Mouse (Mus musculus): ENCODE data around the gene Treml4. TPM values are rescaled to one million over a fixed set of nuclear protein-coding genes. Genes with fewer than 3 reads are reported as not detected.

Gene Treml4
- polyA plus RNA-seq, 1 experiment, result 0.89 TPM

Other genes with a start within 250 kb of the Treml4 start
- not detected in 2 replicates for gene 1700122O11Rik, start 226.0 kb upstream of the Treml4 start, polyA plus RNA-seq (2012; rRNA removed)
- 0.09 and 0.12 TPM in 2 replicates for gene 1700067P10Rik, start 175.0 kb upstream of the Treml4 start, polyA plus RNA-seq (2012; rRNA removed)
- gene 9830107B12Rik, start 118.0 kb upstream of the Treml4 start, polyA plus RNA-seq (2012; rRNA removed), result 0.04 and 0.06 TPM in 2 replicates
- 0.41 and 0.69 TPM in 2 replicates for gene A530064D06Rik, start 97.0 kb upstream of the Treml4 start, polyA plus RNA-seq (2012; rRNA removed)
- gene Trem1, start 31.5 kb upstream of the Treml4 start, polyA plus RNA-seq (2012; rRNA removed), result 0.01 TPM in 1 of 2 replicates, not detected in the other
- not detected in 2 replicates for gene Trem3, start 16.5 kb upstream of the Treml4 start, polyA plus RNA-seq (2012; rRNA removed)
- gene Treml2, start 35.2 kb downstream of the Treml4 start, polyA plus RNA-seq (2012; rRNA removed), result 0.19 and 0.32 TPM in 2 replicates
- gene B430306N03Rik, start 51.8 kb downstream of the Treml4 start, polyA plus RNA-seq (2012; rRNA removed), result 0.46 and 0.66 TPM in 2 replicates
- gene Trem2, start 82.1 kb downstream of the Treml4 start, polyA plus RNA-seq (2012; rRNA removed), result 7.6 and 8.8 TPM in 2 replicates
- 0.07 and 0.11 TPM in 2 replicates for gene Treml1, start 95.6 kb downstream of the Treml4 start, polyA plus RNA-seq (2012; rRNA removed)
- gene Nfya, start 145.6 kb downstream of the Treml4 start, polyA plus RNA-seq (2012; rRNA removed), result 31.7 and 39.2 TPM in 2 replicates
- gene Oard1, start 145.7 kb downstream of the Treml4 start, polyA plus RNA-seq (2012; rRNA removed), result 38.1 and 42.4 TPM in 2 replicates
- gene Apobec2, start 168.6 kb downstream of the Treml4 start, polyA plus RNA-seq (2012; rRNA removed), result 6.8 and 7.9 TPM in 2 replicates
- gene Tspo2, start 187.2 kb downstream of the Treml4 start, polyA plus RNA-seq (2012; rRNA removed), result not detected in 2 replicates
- 0.11 and 0.13 TPM in 2 replicates for gene Unc5cl, start 190.6 kb downstream of the Treml4 start, polyA plus RNA-seq (2012; rRNA removed)